Mouse (Mus musculus) embryonic facial prominence, embryonic 13.5 days (tissue): ENCODE results near the gene Slc35d2. TPM values are rescaled to one million over a fixed set of nuclear protein-coding genes. Genes with fewer than 3 reads are reported as not detected.

Source experiments
- ATAC-seq: fragments of 200-750 bp; cut with Nextera tagmentation; 2 replicates; pipeline ENCODE4 v1.8.0; 2017; ENCODE audit warnings: low read depth; ENCODE audit not compliant: insufficient number of reproducible peaks, insufficient read depth, low FRiP score, low TSS enrichment
- H3K27ac ChIP-seq: fragments of 300-500 bp; sonication (generic); 2 replicates; pipeline ENCODE4 v1.5.1; 2015; ENCODE audit warnings: moderate library complexity, mild to moderate bottlenecking, inconsistent platforms
- H3K27me3 ChIP-seq: fragments of 300-500 bp; sonication (generic); 2 replicates; pipeline ENCODE4 v1.6.1; 2015; ENCODE audit warnings: mild to moderate bottlenecking, inconsistent platforms
- H3K36me3 ChIP-seq: fragments of 300-500 bp; sonication (generic); 2 replicates; pipeline ENCODE4 v1.6.1; 2015; ENCODE audit warnings: mild to moderate bottlenecking, inconsistent platforms
- H3K4me1 ChIP-seq: fragments of 300-500 bp; sonication (generic); 2 replicates; pipeline ENCODE4 v1.6.1; 2015; ENCODE audit warnings: inconsistent platforms
- H3K4me2 ChIP-seq: fragments of 300-500 bp; sonication (generic); 2 replicates; pipeline ENCODE4 v1.6.1; 2015; ENCODE audit warnings: moderate library complexity, mild to moderate bottlenecking, inconsistent platforms
- H3K4me3 ChIP-seq: fragments of 300-500 bp; sonication (generic); 2 replicates; pipeline ENCODE4 v1.5.1; 2015; ENCODE audit warnings: mild to moderate bottlenecking, inconsistent platforms
- H3K9ac ChIP-seq: fragments of 300-500 bp; sonication (generic); 2 replicates; pipeline ENCODE4 v1.6.1; 2015; ENCODE audit warnings: mild to moderate bottlenecking, inconsistent platforms
- H3K9me3 ChIP-seq: fragments of 300-500 bp; sonication (generic); 2 replicates; pipeline ENCODE4 v1.6.1; 2016; ENCODE audit warnings: inconsistent platforms
- WGBS: fragments of 180-500 bp; shearing (Covaris S2); methylation state at CpG from one replicate; pipeline ENCODE4 v1.1.7; 2015; ENCODE audit warnings: mixed read lengths; 5-methylcytosine and 5-hydroxymethylcytosine counted together
- polyA plus RNA-seq: library from polyadenylated mRNA; unstranded; fragments of >200 nt; fragmentation: Nextera tagmentation; extraction: Ambion mirVana; gene quantifications from 2 replicates; pipeline ENCODE4 v1.2.1, GENCODE M21; 2015

The Slc35d2 gene
- polyA plus RNA-seq, 1 experiment from 2014 or later: 3.4 TPM

- H3K4me3 ChIP-seq: peak within 1 kb of the TSS; percentile 90
- H3K4me1 ChIP-seq: peaks cover 32% of the 10 kb centered on the region
- peak within 1 kb of the TSS; percentile 91 for H3K27ac ChIP-seq
- ATAC-seq: peak; percentile 97
- H3K9ac ChIP-seq: peak within 1 kb of the TSS; percentile 83
- no peaks in the 10 kb centered on the region for H3K36me3 ChIP-seq
- H3K27me3 ChIP-seq: no peaks in the 10 kb centered on the region
- no peaks in the 10 kb centered on the region for H3K9me3 ChIP-seq
- WGBS: under 1% methylated on average over 56 of the region's 56 CpGs
- peak within 1 kb of the TSS; percentile 87 for H3K4me2 ChIP-seq
Observed at GRCm38 (mm10) chr13:64153083-64153682, 24.0 kb upstream of the Slc35d2 start, which contains the start of gene Zfp367. Gene Zfp367 (minus strand): TSS chr13:64153202.

- peak overlapping the region; percentile 83 for H3K9ac ChIP-seq
- H3K4me2 ChIP-seq: peak overlapping the region; percentile 87
- H3K36me3 ChIP-seq: no peaks in the 10 kb centered on the region
- no peaks in the 10 kb centered on the region for H3K9me3 ChIP-seq
- H3K27ac ChIP-seq: peak overlapping the region; percentile 91
- under 1% methylated on average over 58 of the region's 61 CpGs for WGBS
- H3K4me3 ChIP-seq: peak overlapping the region; percentile 90
- ATAC-seq: peak; percentile 22; the same call in 1 of the 2 replicates
- H3K4me1 ChIP-seq: peaks cover 32% of the 10 kb centered on the region
- no peaks in the 10 kb centered on the region for H3K27me3 ChIP-seq
Observed at GRCm38 (mm10) chr13:64152671-64153082, 23.5 kb upstream of the Slc35d2 start.

- H3K4me2 ChIP-seq: peak overlapping the region; percentile 87
- H3K9ac ChIP-seq: peak overlapping the region; percentile 83
- peak overlapping the region; percentile 91 for H3K27ac ChIP-seq
- peak overlapping the region; percentile 90 for H3K4me3 ChIP-seq
- no peaks in the 10 kb centered on the region for H3K27me3 ChIP-seq
- peaks cover 32% of the 10 kb centered on the region for H3K4me1 ChIP-seq
- ATAC-seq: peak; percentile 27; the same call in 1 of the 2 replicates
- WGBS: under 1% methylated on average over 36 of the region's 42 CpGs
- H3K36me3 ChIP-seq: no peaks in the 10 kb centered on the region
- no peaks in the 10 kb centered on the region for H3K9me3 ChIP-seq
Observed at GRCm38 (mm10) chr13:64152241-64152669, 23.1 kb upstream of the Slc35d2 start.

GRCm38 (mm10) chr13:64150121-64150520 lies 21.0 kb upstream of the Slc35d2 start:
- Histone ChIP-seq H3K9me3 (no peaks in the 10 kb centered on the region), H3K4me1 (peaks cover 26% of the 10 kb centered on the region), H3K27ac (no peak overlapping the region), H3K4me2 (no peak overlapping the region), H3K36me3 (no peaks in the 10 kb centered on the region), H3K27me3 (no peaks in the 10 kb centered on the region), H3K4me3 (no peak overlapping the region), H3K9ac (0 out of 2 replicates have a peak overlapping the region, but pooled peaks have one; percentile 27)
- no peak for ATAC-seq
- WGBS: 72% methylated on average over 5 of the region's 5 CpGs

- no peak for ATAC-seq
- peak overlapping the region; percentile 78 for H3K9ac ChIP-seq
- 0 out of 2 replicates have a peak overlapping the region, but pooled peaks have one; percentile 69 for H3K27ac ChIP-seq
- H3K9me3 ChIP-seq: no peaks in the 10 kb centered on the region
- peaks cover 11% of the 10 kb centered on the region for H3K36me3 ChIP-seq
- no peaks in the 10 kb centered on the region for H3K27me3 ChIP-seq
- 31% methylated on average over 15 of the region's 15 CpGs for WGBS
- peak overlapping the region; percentile 83 for H3K4me2 ChIP-seq
- H3K4me3 ChIP-seq: peak overlapping the region; percentile 59
- peaks cover 13% of the 10 kb centered on the region; the same call in 1 of the 2 replicates for H3K4me1 ChIP-seq
Observed at GRCm38 (mm10) chr13:64129616-64130375, 628 bp upstream of the Slc35d2 start.

GRCm38 (mm10) chr13:64126316-64126715 lies 2.9 kb downstream of the Slc35d2 start:
- Histone ChIP-seq H3K4me3 (no peak overlapping the region), H3K9me3 (peaks cover 7% of the 10 kb centered on the region; the same call in 1 of the 2 replicates), H3K9ac (no peak overlapping the region), H3K36me3 (no peaks in the 10 kb centered on the region), H3K27me3 (no peaks in the 10 kb centered on the region), H3K27ac (no peak overlapping the region), H3K4me1 (peaks cover 13% of the 10 kb centered on the region; the same call in 1 of the 2 replicates), H3K4me2 (no peak overlapping the region)
- no peak for ATAC-seq
- WGBS: 53% methylated on average over 4 of the region's 4 CpGs

GRCm38 (mm10) chr13:64124886-64125285 lies 4.3 kb downstream of the Slc35d2 start:
- no peak for ATAC-seq
- Histone ChIP-seq H3K4me1 (peaks cover 13% of the 10 kb centered on the region; the same call in 1 of the 2 replicates), H3K9me3 (peaks cover 7% of the 10 kb centered on the region; the same call in 1 of the 2 replicates), H3K4me3 (no peak overlapping the region), H3K27ac (no peak overlapping the region), H3K4me2 (no peak overlapping the region), H3K27me3 (no peaks in the 10 kb centered on the region), H3K9ac (no peak overlapping the region), H3K36me3 (no peaks in the 10 kb centered on the region)
- WGBS: 92% methylated on average over 6 of the region's 6 CpGs

GRCm38 (mm10) chr13:64123491-64124188 lies 5.5 kb downstream of the Slc35d2 start:
- Histone ChIP-seq H3K9me3 (peaks cover 7% of the 10 kb centered on the region; the same call in 1 of the 2 replicates), H3K27me3 (no peaks in the 10 kb centered on the region), H3K4me3 (no peak overlapping the region), H3K9ac (no peak overlapping the region), H3K36me3 (no peaks in the 10 kb centered on the region), H3K4me2 (no peak overlapping the region), H3K27ac (no peak overlapping the region), H3K4me1 (peaks cover 9% of the 10 kb centered on the region; the same call in 1 of the 2 replicates)
- no peak for ATAC-seq
- WGBS: 31% methylated on average over 6 of the region's 6 CpGs

- 53% methylated on average over 4 of the region's 4 CpGs for WGBS
Observed at GRCm38 (mm10) chr13:64120760-64121159, 8.4 kb downstream of the Slc35d2 start.

GRCm38 (mm10) chr13:64117442-64117841 lies 11.7 kb downstream of the Slc35d2 start:
- Histone ChIP-seq H3K27ac (no peak overlapping the region), H3K9me3 (no peaks in the 10 kb centered on the region), H3K4me2 (no peak overlapping the region), H3K9ac (no peak overlapping the region), H3K4me3 (no peak overlapping the region), H3K36me3 (no peaks in the 10 kb centered on the region), H3K27me3 (no peaks in the 10 kb centered on the region), H3K4me1 (no peaks in the 10 kb centered on the region)
- ATAC-seq: no peak
- 56% methylated on average over 2 of the region's 2 CpGs for WGBS

More at GRCm38 (mm10) chr13:64120760-64121159, 8.4 kb downstream of the Slc35d2 start:
- H3K4me3 ChIP-seq: no peak overlapping the region
- H3K36me3 ChIP-seq: no peaks in the 10 kb centered on the region
- H3K27ac ChIP-seq: no peak overlapping the region
- ATAC-seq: no peak
- H3K4me1 ChIP-seq: no peaks in the 10 kb centered on the region
- no peaks in the 10 kb centered on the region for H3K27me3 ChIP-seq
- no peak overlapping the region for H3K9ac ChIP-seq
- H3K9me3 ChIP-seq: peaks cover 7% of the 10 kb centered on the region; the same call in 1 of the 2 replicates
- H3K4me2 ChIP-seq: no peak overlapping the region

GRCm38 (mm10) chr13:64110421-64110820 lies 18.7 kb downstream of the Slc35d2 start:
- peaks cover 7% of the 10 kb centered on the region; the same call in 1 of the 2 replicates for H3K4me1 ChIP-seq
- ATAC-seq: no peak
- H3K4me2 ChIP-seq: no peak overlapping the region
- H3K36me3 ChIP-seq: no peaks in the 10 kb centered on the region
- no peaks in the 10 kb centered on the region for H3K27me3 ChIP-seq
- no peak overlapping the region for H3K4me3 ChIP-seq
- no peaks in the 10 kb centered on the region for H3K9me3 ChIP-seq
- no peak overlapping the region for H3K9ac ChIP-seq
- H3K27ac ChIP-seq: no peak overlapping the region
- whole genome bisulfite sequencing: 92% methylated on average over 1 of the region's 1 CpGs
